Mouse (Mus musculus) erythroblast, adult 5-6 weeks (primary cell): ENCODE results near the gene Emp2. TPM values are rescaled to one million over a fixed set of nuclear protein-coding genes. Genes with fewer than 3 reads are reported as not detected.

Experiments
- ATAC-seq: replicated peaks from 2 replicates; pipeline ENCODE4 v1.8.0; 2016; ENCODE audit warnings: moderate number of reproducible peaks, mild to moderate bottlenecking, moderate TSS enrichment, inconsistent platforms; ENCODE audit not compliant: poor library complexity, low FRiP score, severe bottlenecking
- total RNA-seq, 2 experiments: library from RNA; stranded (forward) in 1 of 2; stranded (reverse) in 1 of 2; fragments of 150-400 nt in 1 of 2; fragments of 200-764, 138-1000 nt in 1 of 2; gene quantifications; 2 replicates each; pipeline versions ENCODE4 v1.2.3 to v1.2.4; 2015 to 2017; ENCODE audit warnings: low replicate concordance in 2 of 2

Gene Emp2
- not detected in 2 replicates for total RNA-seq (2015; ENCODE audit: low replicate concordance)
- total RNA-seq (2017; ENCODE audit: low replicate concordance) = not detected in 2 replicates

- no peak for ATAC-seq
These were observed at the start of gene Emp2 for GRCm38 (mm10) chr16:10313646-10314088. TSS of gene Emp2 (minus strand) at chr16:10313968.

DNA sequence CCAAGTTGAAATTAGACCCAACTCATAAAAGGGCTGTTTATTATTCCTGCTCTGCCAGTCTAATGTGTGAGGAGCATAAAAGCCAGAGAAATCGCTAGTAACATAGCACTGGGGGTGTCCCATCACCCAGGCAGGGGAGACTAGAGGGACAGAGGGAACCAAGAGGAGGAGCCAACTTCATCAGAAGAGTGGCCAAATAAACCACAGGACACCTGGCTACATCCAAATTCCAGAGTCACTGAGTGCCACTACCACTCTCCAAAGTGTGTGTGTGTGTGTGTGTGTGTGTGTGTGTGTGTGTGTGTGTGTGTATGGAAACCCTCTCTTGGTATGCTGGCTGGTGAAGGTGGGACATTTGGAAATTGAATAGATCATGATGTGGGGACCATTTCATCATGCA, 49.3 kb upstream of the Emp2 start:
- ATAC-seq = no peak

DNA sequence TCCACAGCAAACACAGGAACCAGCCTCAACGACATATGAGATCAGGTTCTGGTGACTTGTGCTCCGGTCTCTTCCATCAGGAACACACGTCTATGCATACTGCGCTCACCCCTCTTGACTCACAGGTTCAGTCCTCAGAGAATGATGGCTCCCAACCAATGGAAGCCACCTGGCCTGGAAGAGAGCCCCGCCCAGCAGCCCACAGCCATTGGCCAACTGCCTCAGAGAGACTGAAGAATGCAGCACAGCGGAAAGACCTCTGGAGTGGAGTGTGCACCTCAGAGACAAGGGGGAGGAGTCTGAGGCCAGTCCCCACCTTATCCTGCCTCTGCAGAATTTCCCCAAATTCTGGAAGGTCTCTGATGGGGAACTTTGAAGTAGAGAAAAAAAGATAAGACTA, 45.5 kb upstream of the Emp2 start:
- no peak for ATAC-seq

DNA sequence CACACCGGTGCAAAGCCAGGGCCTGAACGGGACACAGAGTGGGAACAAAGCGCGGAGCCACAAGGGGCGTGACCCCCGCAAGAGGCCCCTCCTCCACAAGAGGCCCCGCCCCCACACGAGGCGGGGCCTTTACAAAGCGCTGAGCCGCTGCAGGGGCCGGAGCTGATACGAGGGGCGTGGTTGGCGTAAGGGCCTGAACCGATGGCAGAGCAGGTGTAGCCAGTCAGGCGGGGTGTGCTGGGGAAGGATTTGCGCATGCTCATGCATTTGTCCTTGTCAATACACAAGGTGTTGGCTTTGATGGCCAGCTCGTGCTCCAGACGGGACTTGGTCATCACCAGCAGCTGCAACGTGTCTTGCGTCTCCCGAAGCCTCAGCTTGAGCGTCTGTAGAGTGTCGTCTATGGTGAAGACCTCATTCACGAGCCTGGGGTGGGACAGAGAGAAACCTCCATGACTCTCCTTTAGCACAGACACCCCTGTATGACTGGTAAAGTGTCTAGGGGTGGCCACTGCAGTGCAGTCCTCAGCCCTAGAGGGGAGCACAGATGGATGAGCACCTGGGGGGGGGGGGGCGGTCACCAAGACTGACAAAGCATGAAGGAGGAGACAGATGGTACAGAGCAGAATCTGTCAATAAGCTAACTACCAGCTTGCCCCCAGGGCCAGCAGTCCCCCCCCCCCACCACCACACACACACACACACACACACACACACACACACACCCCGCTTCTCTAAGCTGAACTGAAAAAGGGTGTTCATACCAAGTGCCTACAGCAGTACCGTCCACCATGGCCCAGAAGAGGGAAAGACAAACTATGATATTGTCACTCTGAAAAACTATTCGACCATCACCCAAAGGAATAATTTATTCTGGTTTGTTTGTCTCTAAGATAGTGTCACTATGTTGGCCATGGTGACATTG, 44.5 kb upstream of the Emp2 start:
- ATAC-seq = peak; percentile 94

GRCm38 (mm10) chr16:10355004-10355403, 41.2 kb upstream of the Emp2 start:
- no peak for ATAC-seq

DNA sequence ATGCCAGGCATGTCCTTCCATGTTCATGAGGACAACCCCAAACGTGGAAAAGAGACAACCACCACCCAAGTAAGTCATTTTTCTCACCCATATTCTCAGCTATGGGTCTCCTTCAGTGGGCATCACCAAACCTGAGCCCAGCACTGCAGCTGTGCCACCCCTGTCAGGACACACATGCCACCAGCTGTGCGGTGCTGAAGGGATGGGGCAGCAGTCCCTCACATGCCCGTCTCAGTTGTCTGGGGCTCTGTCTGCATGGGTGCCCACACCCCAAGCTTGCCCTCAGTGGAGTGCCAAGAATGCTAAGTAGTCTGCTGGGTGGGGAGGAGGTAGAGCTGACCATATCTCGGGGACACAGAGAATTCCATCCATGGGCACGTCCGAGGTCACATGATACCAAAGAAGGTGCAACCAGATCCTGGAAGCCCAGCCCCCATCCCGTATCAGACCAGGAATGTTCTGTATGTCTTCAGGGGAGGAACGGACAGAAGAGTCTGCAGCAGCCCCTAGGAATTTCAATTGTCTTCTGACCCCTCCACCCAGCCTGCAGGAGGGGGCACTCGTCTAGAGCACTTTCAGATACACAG, 37.4 kb upstream of the Emp2 start:
- ATAC-seq = no peak

GRCm38 (mm10) chr16:10349876-10350275, 36.1 kb upstream of the Emp2 start:
- no peak for ATAC-seq

- ATAC-seq = no peak
These were observed 35.7 kb upstream of the Emp2 start for GRCm38 (mm10) chr16:10349436-10349835.

- ATAC-seq = no peak
These were observed 33.8 kb upstream of the Emp2 start for GRCm38 (mm10) chr16:10347551-10347950.

- no peak for ATAC-seq
These were observed 27.3 kb upstream of the Emp2 start for GRCm38 (mm10) chr16:10341110-10341509.

- no peak for ATAC-seq
These were observed 26.2 kb upstream of the Emp2 start for GRCm38 (mm10) chr16:10339930-10340329.

GRCm38 (mm10) chr16:10338601-10339000, 24.8 kb upstream of the Emp2 start:
- ATAC-seq = no peak

DNA sequence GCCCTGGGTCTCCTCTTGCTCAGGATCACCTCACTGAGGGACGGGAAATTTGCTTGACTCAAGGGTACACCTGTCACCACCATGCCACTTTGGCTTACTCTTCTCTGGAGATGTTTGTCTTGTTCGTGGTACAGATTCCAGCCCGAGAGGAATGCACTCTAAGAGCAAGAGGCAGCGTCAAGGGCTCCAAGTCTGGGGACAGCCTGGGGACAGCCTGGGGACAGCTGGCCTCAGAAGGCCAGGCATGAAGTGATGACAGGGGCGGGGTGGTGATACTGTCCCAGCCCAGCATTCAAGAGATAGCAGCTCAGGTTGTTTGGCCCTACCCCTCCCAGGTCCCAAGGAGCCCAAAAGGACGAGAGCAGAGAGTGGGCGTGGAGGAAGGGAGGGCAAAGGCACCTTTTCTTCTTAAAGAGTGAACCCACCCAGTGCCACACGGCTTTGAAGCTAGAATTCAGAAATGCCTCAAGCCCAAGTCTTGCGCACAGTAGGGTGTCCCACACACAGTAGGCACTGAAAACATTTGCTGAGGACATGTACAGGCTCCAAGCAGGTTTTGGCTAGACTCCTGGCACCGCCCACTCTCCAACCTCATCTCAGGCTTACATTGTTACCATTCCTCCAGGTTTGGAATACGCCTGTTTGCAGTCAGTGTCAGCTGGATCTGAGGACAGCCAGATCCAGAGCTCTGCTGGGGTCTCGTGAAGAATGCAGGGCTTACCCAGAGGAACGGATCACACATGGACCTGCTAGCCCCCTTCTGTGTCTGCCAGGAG, 23.8 kb upstream of the Emp2 start:
- no peak for ATAC-seq

- ATAC-seq = no peak
These were observed 23.0 kb upstream of the Emp2 start for GRCm38 (mm10) chr16:10336454-10337421.

GRCm38 (mm10) chr16:10335953-10336352, 22.2 kb upstream of the Emp2 start:
- ATAC-seq = no peak

GRCm38 (mm10) chr16:10332732-10333131, 19.0 kb upstream of the Emp2 start:
- no peak for ATAC-seq

DNA sequence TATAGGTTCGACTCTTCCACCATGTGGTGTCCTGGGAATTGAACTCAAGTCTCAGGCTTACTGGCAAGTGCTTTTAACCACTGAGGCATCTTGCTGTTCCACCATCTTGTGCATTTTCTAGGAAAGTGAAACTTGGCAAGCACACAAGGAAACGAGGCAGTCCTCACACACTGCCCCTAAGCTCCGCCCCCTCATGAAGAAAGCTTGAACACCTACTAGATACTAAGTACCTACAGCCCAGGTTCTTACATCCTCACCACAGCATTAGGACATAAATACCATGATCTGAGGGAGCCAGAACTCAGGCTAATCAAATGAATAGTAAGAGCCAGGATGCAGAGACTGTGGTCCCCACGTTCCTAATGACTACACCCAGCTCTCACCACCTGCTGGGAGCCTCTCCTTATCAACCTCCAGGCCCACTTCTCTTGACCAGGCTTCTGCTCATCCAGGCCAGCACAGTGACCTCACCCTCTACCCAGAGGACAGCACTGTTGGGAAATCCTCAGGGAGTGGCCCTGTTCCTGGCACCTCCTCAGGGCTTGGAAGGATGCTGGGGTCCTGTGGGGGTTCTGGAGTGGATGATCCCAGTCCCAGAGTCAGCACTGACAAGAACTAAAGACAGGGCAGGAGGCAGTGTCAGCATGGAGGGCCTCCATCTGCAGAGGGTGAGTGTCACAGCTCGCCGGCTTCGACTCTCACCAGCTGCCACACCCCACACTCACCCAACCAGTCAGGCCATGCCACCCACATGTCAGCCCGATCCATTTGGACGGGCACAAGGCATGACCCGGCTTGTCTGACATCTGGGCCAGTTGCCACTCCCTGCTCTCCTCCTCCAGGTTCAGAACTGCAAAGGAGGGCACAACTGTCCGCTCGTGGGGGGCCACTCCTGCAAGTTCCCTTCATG, 17.1 kb upstream of the Emp2 start:
- ATAC-seq = no peak
